Mouse (Mus musculus) ZHBTc4 (cell line): ENCODE measurements around the gene Nhlrc2.
"Not testable (repeated sequence)": the region's sequence is repeated elsewhere in the genome, so short reads cannot be mapped to it uniquely, and the experiment has no call there.

ENCODE experiments used
- DNase-seq: peaks from one replicate; pipeline ENCODE4 v3.0.0-alpha.2; 2011; ENCODE audit warnings: low read depth, low spot score

Gene Nhlrc2

GRCm38 (mm10) chr19:56548230-56549032, at the start of gene Nhlrc2:
TSS of gene Nhlrc2 (plus strand) at chr19:56548261.
- peak; percentile 93 for DNase-seq

DNA sequence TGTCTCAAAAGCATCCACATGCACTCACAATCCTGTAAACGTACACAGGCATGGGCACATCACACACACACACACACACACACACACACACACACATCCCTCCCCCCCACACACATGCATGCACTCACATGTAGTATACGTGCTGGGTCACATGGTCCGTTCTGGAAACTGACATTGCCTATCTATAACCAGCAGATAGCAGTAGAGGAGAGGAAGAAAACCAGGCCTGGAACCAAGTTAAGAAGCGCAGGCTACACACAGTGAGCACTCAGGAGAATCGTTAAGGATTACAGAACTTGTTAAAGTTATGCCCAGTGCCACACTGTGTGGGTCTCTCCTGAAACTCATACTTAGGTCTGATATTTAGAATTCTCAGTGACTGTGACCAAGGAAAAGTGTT, 45.0 kb upstream of the Nhlrc2 start:
- not testable (repeated sequence) for DNase-seq

- DNase-seq = not testable (repeated sequence)
Measured at GRCm38 (mm10) chr19:56503525-56503924, 44.5 kb upstream of the Nhlrc2 start.

- DNase-seq = not testable (repeated sequence)
Measured at GRCm38 (mm10) chr19:56511207-56511606, 36.9 kb upstream of the Nhlrc2 start.

- not testable (repeated sequence) for DNase-seq
Measured at GRCm38 (mm10) chr19:56513527-56513926, 34.5 kb upstream of the Nhlrc2 start.

GRCm38 (mm10) chr19:56519408-56519807, 28.7 kb upstream of the Nhlrc2 start:
- not testable (repeated sequence) for DNase-seq

DNA sequence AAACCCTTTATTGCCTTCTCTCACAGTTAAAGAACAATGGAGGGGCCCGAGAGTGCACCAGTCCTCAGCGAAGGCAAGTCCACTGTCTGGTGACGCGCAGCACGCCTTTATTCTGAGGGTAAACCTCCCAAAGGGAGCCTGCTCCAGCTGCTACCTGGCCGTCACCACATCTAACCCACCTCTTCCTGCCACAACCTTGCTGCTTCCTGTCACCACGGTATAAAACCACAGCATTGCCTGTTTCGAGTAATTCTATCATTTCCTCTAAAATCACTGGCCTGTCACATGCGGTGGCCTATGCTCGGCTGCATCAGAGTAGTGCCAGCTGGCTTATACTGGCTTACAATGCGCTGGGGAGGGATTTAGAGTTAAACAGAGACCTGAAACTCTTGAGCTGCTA, 17.5 kb upstream of the Nhlrc2 start:
- not testable (repeated sequence) for DNase-seq

- DNase-seq = no peak
Measured at GRCm38 (mm10) chr19:56531251-56531650, 16.8 kb upstream of the Nhlrc2 start.

DNA sequence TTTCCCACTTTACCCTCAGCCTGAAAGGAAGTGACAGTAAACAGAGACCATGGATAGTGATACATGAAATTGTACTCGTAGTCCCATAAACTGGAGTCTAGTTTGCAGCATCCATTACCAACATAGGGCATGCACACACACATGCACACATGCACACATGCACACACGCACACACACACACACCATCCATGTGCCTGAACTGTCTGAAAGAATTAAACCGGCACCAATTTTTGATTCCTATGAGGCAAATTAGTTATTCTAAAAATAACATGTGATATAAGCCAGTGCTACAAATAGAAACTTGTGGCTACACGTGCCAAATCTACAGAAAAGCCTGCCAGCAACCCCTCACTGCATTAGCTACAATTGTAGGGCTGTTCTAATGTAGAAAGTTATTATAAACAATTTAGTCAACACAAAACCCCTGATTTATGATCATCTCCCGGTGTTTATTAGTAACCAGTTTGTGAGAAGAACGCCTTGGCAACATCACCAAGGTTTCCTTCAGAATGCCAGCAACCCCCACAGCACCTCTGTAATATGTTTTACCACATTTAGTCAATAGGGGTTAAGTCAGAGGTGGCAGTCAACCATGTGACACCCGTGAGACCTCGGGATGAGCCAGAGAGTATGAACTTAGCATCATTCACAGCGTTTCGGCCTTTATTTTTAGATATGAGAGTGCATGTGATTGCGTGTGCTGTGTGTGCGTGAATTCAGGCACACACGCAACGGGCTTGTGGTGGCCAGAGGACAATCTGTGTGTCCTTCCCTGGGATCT, 14.6 kb upstream of the Nhlrc2 start:
- DNase-seq = no peak

DNA sequence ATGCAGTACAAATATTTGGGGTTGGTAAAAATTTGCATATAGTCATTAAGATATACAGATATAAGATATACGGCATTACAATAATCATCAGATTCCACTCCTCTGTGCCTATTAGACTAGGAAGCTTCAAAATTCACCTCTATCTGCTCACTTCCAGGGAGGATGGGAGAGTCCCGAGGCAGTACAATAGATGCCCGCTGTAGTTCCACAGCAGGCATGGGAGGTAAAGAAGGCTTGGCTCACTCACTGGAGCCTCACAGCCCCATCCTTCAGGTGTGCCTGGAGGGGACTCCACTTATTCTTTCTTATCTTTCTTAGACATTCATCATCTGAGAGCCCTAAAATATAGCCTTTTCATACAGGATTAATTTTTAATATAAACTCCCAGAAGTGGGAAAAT, 13.7 kb upstream of the Nhlrc2 start:
- no peak for DNase-seq

DNA sequence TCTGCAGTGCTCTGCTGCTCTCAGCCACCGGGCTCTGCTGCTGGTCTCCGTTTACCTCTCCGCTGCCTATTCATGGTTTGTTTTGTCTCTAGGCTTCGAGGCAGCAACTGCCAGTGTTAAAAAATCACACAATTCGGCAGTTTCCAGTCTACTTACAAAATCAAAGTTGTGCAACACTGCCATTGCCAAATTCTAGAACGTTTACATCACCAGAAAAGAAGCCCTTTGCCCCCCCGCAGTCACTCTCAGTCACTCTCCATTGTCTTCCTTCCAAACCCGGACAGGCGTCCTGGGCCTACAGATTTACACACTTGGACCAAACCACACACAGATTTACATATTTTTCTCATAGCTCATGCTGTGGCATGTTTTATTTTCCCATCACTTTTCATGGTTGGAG, 13.0 kb upstream of the Nhlrc2 start:
- DNase-seq = no peak

GRCm38 (mm10) chr19:56535765-56536164, 12.3 kb upstream of the Nhlrc2 start:
- DNase-seq = peak; percentile 50

GRCm38 (mm10) chr19:56543320-56543719, 4.7 kb upstream of the Nhlrc2 start:
- no peak for DNase-seq

- no peak for DNase-seq
Measured at GRCm38 (mm10) chr19:56544681-56545388, 3.2 kb upstream of the Nhlrc2 start.

DNA sequence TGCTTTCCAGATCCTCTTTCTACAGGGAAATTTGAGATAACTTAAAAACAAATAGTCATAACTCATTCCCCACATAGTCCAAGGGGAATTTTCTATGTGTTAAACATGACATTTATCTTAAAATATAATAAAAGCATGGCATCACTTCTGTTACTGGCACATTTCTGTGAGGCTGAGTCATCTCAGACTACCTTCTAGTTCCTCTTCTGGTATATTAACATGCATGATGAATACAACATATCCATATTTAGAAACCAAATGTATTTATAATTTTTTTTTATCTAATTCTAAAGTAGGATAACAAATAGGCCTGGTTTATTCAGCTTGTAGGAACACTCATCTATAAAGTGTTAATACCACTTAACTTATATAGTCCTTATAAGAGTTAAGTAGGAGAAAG, 2.0 kb upstream of the Nhlrc2 start:
- DNase-seq = no peak

DNA sequence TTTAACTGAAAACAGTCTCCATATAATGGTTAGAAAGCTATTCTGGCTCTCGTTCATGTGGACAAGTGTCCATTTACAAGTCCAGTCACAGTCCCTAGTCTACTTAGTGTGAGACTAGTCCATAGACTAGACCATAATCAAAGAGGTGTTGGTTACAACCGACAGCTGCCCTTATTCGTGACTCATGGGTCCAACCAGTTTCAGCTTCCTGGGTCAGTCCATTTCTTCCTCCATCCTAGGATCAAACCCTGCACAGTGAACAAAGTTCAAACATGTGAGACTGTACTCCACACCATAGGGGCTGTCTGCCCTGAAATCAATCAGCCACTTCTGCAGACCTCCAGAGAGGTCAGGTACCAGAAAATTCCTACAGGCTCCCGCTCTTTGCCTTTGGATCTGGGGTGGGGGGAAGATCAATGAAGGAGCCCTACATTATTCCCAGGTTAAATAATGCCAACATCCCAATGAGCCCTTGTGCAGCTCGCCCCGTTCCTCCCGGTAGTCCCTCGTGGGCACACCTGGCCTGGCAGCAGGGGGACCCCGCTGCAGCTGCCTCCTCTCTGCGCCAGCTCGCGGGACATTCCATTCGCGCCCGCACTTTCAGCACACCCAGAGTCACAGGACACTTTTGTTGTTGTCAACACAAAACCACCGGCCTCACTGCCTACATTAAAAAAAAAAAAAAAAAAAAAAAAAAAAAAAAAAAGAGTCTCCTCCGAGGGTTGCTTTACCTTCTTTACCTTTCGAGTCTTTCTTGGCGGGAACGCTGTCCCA, 418 bp upstream of the Nhlrc2 start, which contains the start of gene Dclre1a:
TSS of gene Dclre1a (minus strand) at position 767 of the 774 bp plus-strand sequence.
- DNase-seq = no peak

GRCm38 (mm10) chr19:56549033-56549680, 1.1 kb downstream of the Nhlrc2 start:
- DNase-seq = no peak

DNA sequence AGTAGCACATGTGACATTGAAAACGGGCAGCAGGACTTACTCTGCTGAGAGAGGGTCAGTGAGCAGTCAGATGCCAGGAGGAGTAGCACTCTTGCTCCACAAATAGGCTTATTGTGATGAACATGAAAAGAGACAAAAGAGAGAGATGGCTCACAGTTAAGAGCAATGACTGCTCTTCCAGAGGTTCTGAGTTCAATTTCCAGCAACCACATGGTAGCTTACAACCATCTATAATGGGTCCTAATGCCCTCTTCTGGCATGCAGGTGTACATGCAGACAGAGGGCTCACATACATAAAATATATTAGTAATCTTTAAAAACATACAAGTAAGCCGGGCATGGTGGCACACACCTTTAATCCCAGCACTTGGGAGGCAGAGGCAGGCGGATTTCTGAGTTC, 5.1 kb downstream of the Nhlrc2 start:
- DNase-seq = peak; percentile 50

DNA sequence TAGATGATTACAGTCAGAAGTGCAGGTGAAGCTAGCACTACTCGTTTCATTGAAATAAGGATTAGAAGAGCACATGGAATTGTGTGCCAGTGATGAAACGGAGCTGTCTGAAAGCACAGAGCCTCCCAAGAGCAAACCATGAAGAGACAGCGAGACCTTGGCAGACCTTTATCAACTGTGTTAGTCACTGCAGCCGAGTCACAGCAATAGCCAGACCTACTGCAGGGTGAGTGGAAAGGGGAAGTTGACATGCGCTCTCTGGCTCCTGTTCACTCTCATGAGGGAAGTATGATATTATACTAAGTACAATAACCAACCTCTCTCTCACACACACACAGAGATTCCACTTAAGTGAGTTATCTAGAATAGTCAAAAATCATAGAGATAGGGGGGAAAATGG, 7.9 kb downstream of the Nhlrc2 start:
- no peak for DNase-seq

GRCm38 (mm10) chr19:56562433-56563138, 14.5 kb downstream of the Nhlrc2 start:
- DNase-seq = no peak
